Comparison of ENCODE assay signal across 18 mouse cellular contexts in the genomic region with DNA sequence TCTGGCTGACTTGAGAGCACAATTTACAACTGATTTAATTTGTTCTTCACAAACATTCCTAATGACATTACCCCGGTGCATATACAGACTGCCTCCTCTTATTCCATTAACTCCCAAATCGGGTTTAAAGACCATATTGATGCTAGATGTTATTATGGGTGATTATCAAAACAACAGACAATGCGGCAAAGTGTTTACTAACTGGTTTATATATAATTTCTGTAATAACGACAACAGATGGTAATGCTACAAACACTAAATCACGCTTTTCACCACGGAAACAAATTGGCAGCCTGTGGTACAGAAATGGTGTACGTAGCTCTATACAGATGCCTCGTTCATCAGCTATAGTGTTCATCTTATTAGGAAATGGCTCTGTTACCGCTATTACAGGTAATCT.
"Had no signal": no experiment of that assay in that cellular context is flagged by ENCODE, and none has a peak within 500 bp of the region (broad histone marks: within the 10 kb centered on the region; RNA-seq: fewer than 3 reads in every experiment).

No protein-coding gene starts in this region.

- H3K4me3 ChIP-seq: midbrain, embryonic 10.5 days; midbrain, embryonic 12.5 days; myocyte; neural tube, embryonic 13.5 days; neural tube, embryonic 15.5 days had no signal

- H3K36me3 ChIP-seq: midbrain, embryonic 10.5 days; midbrain, embryonic 12.5 days; neural tube, embryonic 13.5 days; neural tube, embryonic 15.5 days had no signal

- H3K4me2 ChIP-seq: lung, embryonic 14.5 days; midbrain, embryonic 12.5 days; neural tube, embryonic 13.5 days; neural tube, embryonic 15.5 days had no signal

- H3K9me3 ChIP-seq: midbrain, embryonic 10.5 days; midbrain, embryonic 12.5 days; neural tube, embryonic 13.5 days; neural tube, embryonic 15.5 days had no signal

- DNase-seq: lung, adult 18-20 months; lung, embryonic 14.5 days; lung, postnatal 10 days; lung, postnatal 4 days; midbrain, embryonic 14.5 days; retina, postnatal 1 day; right cerebral cortex, adult 18-20 months; right cerebral cortex, postnatal 25 days; right cerebral cortex, postnatal 4 days; spleen, adult 18-20 months; thymus, adult 18-20 months; thymus, postnatal 25 days; thymus, postnatal 4 days had no signal

- H3K27ac ChIP-seq: midbrain, embryonic 10.5 days; midbrain, embryonic 12.5 days; neural tube, embryonic 13.5 days; neural tube, embryonic 15.5 days had no signal

- H3K9ac ChIP-seq: lung, embryonic 14.5 days; midbrain, embryonic 12.5 days; neural tube, embryonic 13.5 days; neural tube, embryonic 15.5 days had no signal

- H3K27me3 ChIP-seq: neural tube, embryonic 15.5 days had no signal
